Mouse (Mus musculus) heart, embryonic 10.5 days (tissue): ENCODE data around the gene Cyb5r3. TPM values are rescaled to one million over a fixed set of nuclear protein-coding genes. Genes with fewer than 3 reads are reported as not detected.
A peak's percentile ranks its signal among the peaks of the same experiment; 100 is the strongest.

Experiments
- DNase-seq: peaks from one replicate; pipeline ENCODE4 v3.0.0-alpha.2; 2017; ENCODE audit warnings: low spot score
- H3K27ac ChIP-seq: fragments of 300-500 bp; sonication (generic); 2 replicates; pipeline ENCODE4 v1.5.1; 2016; ENCODE audit warnings: mild to moderate bottlenecking
- H3K27me3 ChIP-seq: fragments of 300-500 bp; sonication (generic); 2 replicates; pipeline ENCODE4 v1.6.1; 2016; ENCODE audit warnings: mild to moderate bottlenecking; ENCODE audit not compliant: poor library complexity, insufficient read depth, severe bottlenecking
- H3K36me3 ChIP-seq: fragments of 300-500 bp; sonication (generic); 2 replicates; pipeline ENCODE4 v1.6.1; 2016; ENCODE audit warnings: mild to moderate bottlenecking, moderate library complexity
- H3K4me1 ChIP-seq: fragments of 300-500 bp; sonication (generic); 2 replicates; pipeline ENCODE4 v1.6.1; 2016; ENCODE audit warnings: mild to moderate bottlenecking
- H3K4me3 ChIP-seq: fragments of 300-500 bp; sonication (generic); 2 replicates; pipeline ENCODE4 v1.5.1; 2016; ENCODE audit warnings: mild to moderate bottlenecking, moderate library complexity
- H3K9me3 ChIP-seq: fragments of 300-500 bp; sonication (generic); 2 replicates; pipeline ENCODE4 v1.6.1; 2016; ENCODE audit warnings: mild to moderate bottlenecking, moderate library complexity
- WGBS: fragments of 180-500 bp; shearing (Covaris S2); methylation state at CpG from one replicate; pipeline ENCODE4 v1.1.7; 2016; 5-methylcytosine and 5-hydroxymethylcytosine counted together
- polyA plus RNA-seq: library from polyadenylated mRNA; unstranded; fragments of >200 nt; fragmentation: Nextera tagmentation; extraction: Ambion mirVana; gene quantifications from 2 replicates; pipeline ENCODE4 v1.2.1, GENCODE M21; 2016

Cyb5r3 gene
- 177 and 178 TPM in 2 replicates for polyA plus RNA-seq

GRCm38 (mm10) chr15:83172492-83173429 is at the start of gene Cyb5r3:
Cyb5r3 (minus strand) TSS chr15:83172592.
- H3K9me3 ChIP-seq, result no peaks in the 10 kb centered on the region

DNA sequence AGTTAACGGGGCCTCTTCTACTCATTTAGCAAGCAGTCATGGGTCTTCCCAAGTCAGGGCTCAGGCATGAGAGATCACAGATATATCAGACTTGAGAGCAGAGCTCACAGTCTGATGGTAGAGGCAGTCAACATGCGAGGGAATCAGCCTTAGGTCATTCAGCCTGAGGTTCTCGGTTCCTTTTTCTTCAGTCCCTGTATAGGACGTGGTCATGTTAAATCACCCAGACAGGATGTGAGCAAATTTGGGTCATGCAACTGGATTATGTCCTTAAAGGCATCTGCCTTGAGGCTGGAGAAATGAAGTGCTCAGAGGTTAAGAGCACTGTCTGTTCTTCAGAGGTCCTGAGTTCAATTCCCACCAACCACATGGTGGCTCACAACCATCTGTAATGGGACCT is 49.3 kb upstream of the Cyb5r3 start:
- Histone ChIP-seq H3K4me1 (peaks cover 26% of the 10 kb centered on the region), H3K9me3 (no peaks in the 10 kb centered on the region), H3K36me3 (no peaks in the 10 kb centered on the region), H3K27me3 (no peaks in the 10 kb centered on the region), H3K4me3 (no peak overlapping the region), H3K27ac (no peak overlapping the region)
- no peak for DNase-seq
- WGBS, result 86% methylated on average over 4 of the region's 4 CpGs

More at GRCm38 (mm10) chr15:83172492-83173429, at the start of gene Cyb5r3:
- H3K36me3 ChIP-seq, result no peaks in the 10 kb centered on the region
- DNase-seq, result no peak
- WGBS, result 33% methylated on average over 28 of the region's 28 CpGs
- H3K27ac ChIP-seq, result peak within 1 kb of the TSS; percentile 94
- H3K4me3 ChIP-seq, result peak within 1 kb of the TSS; percentile 97
- H3K4me1 ChIP-seq, result peaks cover 44% of the 10 kb centered on the region
- H3K27me3 ChIP-seq, result no peaks in the 10 kb centered on the region

DNA sequence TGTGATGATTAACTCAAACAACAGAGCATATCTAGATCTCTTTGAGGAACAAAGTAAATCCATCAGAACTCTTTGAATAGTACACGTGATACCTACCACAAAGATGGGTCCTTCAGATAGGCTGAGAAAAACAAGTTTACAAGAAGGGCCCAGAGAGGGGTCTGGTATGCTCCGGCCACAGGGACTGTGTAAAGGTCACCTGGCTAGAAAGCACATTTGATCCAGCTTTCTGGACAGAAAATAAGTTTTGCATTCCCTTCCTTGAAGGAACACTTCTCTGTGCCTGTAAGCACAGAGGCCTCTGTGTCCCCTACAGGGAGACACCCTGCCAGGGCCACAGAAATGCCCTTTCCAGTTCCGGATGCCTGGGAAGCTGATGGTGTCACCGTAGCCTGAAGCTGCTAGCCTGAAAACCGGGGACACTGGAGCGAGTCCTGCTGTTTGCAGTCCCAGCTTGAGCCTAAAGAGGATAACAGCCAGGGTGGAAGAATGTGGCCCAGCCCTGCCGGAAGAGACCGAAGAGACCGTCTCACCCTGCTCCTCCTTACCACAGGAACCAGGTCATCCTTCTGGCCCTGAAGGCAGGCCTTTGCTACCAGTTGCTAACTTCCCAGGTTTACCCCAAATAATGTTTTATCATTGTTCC is 48.1 kb upstream of the Cyb5r3 start:
- no peaks in the 10 kb centered on the region for H3K36me3 ChIP-seq

GRCm38 (mm10) chr15:83215322-83216216 is 43.2 kb upstream of the Cyb5r3 start:
- Histone ChIP-seq H3K4me1 (peaks cover 5% of the 10 kb centered on the region; the same call in 1 of the 2 replicates), H3K4me3 (no peak overlapping the region), H3K27me3 (no peaks in the 10 kb centered on the region), H3K9me3 (no peaks in the 10 kb centered on the region), H3K27ac (no peak overlapping the region), H3K36me3 (no peaks in the 10 kb centered on the region)
- 44% methylated on average over 5 of the region's 5 CpGs for WGBS
- DNase-seq, result no peak

More for the DNA sequence above, 48.1 kb upstream of the Cyb5r3 start:
- Histone ChIP-seq H3K27me3 (no peaks in the 10 kb centered on the region), H3K9me3 (no peaks in the 10 kb centered on the region), H3K27ac (0 out of 2 replicates have a peak overlapping the region, but pooled peaks have one; percentile 30), H3K4me3 (no peak overlapping the region), H3K4me1 (peaks cover 30% of the 10 kb centered on the region)
- DNase-seq, result no peak
- 42% methylated on average over 9 of the region's 9 CpGs for WGBS

DNA sequence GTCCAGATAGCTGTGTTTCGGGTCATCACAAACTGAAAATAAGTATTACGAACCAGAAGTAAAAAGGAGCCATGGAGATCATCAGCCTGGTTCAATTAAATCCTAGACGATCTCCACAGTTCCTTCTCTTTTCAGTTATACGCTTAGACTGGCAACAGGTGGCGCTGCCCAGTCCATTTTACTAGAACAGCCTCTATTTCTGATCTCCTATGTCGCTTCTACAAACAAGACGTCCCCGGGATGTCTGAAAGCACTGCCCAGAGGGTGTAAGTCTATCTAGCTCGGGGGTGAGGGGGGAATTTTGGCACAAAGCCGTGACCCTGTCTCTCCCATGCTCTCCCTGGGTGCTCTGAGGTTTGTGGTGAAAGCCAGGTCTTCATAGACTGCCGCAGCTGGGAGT is 37.8 kb upstream of the Cyb5r3 start:
- peak overlapping the region; percentile 37 for H3K4me3 ChIP-seq
- H3K36me3 ChIP-seq, result no peaks in the 10 kb centered on the region
- no peaks in the 10 kb centered on the region for H3K9me3 ChIP-seq
- DNase-seq, result no peak
- no peak overlapping the region for H3K27ac ChIP-seq
- H3K4me1 ChIP-seq, result peaks cover 10% of the 10 kb centered on the region
- WGBS, result 20% methylated on average over 11 of the region's 11 CpGs
- peaks cover 12% of the 10 kb centered on the region; the same call in 1 of the 2 replicates for H3K27me3 ChIP-seq

DNA sequence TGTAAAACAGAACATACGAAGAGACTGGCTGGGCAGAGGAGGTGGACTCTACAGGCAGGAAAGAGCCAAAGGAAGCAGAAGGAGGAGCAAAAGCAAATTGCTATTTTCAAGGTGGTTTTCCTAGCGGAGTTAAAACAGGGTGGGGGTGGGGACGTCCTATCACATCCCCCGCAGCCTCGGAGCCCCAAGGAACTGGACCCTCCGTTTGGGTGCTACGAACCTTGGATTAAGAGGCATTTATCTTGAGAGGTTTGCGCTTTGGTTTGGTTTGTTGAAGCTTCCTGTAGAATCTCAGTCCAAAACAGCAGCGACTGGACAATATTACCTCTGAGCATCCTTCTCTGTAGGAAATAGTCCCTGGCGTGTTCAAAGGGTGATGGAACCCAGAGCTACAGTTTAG is 37.3 kb upstream of the Cyb5r3 start:
- Histone ChIP-seq H3K9me3 (no peaks in the 10 kb centered on the region), H3K4me1 (peaks cover 15% of the 10 kb centered on the region), H3K27ac (no peak overlapping the region), H3K36me3 (no peaks in the 10 kb centered on the region), H3K27me3 (peaks cover 12% of the 10 kb centered on the region; the same call in 1 of the 2 replicates), H3K4me3 (peak overlapping the region; percentile 37)
- 10% methylated on average over 10 of the region's 10 CpGs for WGBS
- DNase-seq, result no peak

DNA sequence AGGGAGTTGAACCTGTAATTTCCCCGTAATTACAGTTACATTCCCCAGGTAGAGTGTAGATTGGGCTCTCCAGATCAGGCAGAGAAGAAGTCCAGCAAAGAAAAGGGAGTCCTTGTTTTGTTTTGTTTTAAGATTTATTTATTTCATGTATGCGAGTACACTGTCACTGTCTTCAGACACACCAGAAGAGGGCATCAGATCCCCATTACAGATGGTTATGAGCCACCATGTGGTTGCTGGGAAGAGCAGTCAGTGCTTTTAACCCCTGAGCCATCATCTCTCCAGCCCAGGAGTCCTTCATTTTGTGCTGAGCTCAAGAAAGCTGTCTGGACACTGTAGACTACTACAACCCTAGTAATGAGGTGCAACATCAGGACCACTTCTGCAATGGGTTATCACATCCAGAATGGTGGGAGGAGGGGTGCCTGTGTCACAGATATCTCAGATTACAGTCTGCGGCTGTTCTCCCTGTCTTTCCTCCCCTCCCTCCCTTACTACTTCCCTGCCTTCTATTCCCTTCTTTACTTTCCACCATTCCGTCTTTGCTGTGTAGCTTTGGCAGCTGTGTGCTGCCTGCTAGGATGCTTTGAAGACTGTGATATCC is 36.8 kb upstream of the Cyb5r3 start:
- H3K9me3 ChIP-seq, result no peaks in the 10 kb centered on the region
- WGBS, result 37% methylated on average over 4 of the region's 4 CpGs
- no peak for DNase-seq
- peaks cover 12% of the 10 kb centered on the region; the same call in 1 of the 2 replicates for H3K27me3 ChIP-seq
- H3K4me1 ChIP-seq, result peaks cover 20% of the 10 kb centered on the region
- no peaks in the 10 kb centered on the region for H3K36me3 ChIP-seq
- peak overlapping the region; percentile 37; the same call in 1 of the 2 replicates for H3K4me3 ChIP-seq
- H3K27ac ChIP-seq, result no peak overlapping the region

DNA sequence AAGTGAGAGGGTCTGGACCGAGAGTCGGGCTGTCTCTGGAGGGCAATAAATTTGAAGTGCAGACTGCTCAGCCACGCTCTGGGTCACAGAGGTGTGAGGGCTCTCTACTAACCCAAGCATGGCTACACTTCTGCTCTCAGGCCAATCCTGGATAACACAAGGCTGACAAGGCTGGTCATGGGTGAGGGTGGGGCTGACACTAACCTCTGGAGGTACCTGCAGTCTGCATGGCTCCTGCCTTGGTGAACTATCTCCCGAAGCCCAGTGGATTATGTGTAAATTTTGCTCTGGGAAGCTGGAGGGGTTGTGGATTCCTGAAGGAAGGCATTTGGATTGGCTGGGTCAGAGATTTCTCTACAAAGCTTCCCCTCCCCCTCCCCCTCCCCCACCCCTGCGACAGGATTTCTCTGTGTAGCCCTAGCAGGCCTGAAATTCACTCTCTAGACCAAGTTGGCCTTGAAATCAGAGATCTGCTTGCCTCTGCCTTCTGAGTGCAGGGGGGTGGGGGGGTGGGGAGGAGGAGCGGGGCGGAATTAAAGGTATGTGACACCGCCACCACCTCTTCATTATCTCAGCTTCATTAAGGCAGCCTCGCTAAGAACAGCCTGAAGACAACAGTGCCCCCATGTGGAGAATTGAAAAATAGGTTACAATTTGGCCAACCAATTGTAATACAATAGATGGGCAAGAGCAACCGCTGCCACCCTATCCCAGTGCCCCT is 32.5 kb upstream of the Cyb5r3 start:
- Histone ChIP-seq H3K36me3 (no peaks in the 10 kb centered on the region), H3K9me3 (no peaks in the 10 kb centered on the region), H3K27me3 (peaks cover 12% of the 10 kb centered on the region; the same call in 1 of the 2 replicates), H3K4me1 (peaks cover 26% of the 10 kb centered on the region), H3K27ac (no peak overlapping the region), H3K4me3 (peak overlapping the region; percentile 40; the same call in 1 of the 2 replicates)
- 32% methylated on average over 10 of the region's 10 CpGs for WGBS
- DNase-seq, result no peak

DNA sequence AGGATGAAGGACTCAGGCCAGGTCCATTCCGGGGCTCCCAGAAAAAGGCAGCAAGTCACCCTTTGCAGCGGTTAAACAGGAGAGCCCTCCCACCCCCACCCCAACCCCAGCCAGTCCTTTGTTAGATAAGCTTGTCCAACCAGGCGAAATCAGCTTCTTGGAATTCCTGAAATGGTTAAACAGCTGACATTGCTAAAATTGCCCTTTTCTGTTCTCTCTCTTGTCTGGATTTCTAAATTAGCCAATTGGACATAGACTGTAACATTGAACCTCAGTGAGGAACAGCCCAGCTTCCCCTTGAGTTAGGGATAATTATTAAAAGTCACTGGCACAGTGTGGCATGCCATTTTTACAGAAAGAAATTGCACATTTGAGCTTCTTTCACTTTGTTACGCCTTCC is 30.0 kb upstream of the Cyb5r3 start:
- Histone ChIP-seq H3K9me3 (no peaks in the 10 kb centered on the region), H3K4me3 (no peak overlapping the region), H3K27me3 (no peaks in the 10 kb centered on the region), H3K36me3 (no peaks in the 10 kb centered on the region), H3K4me1 (peaks cover 18% of the 10 kb centered on the region), H3K27ac (0 out of 2 replicates have a peak overlapping the region, but pooled peaks have one; percentile 2)
- WGBS, result 38% methylated on average over 4 of the region's 4 CpGs
- DNase-seq, result no peak

DNA sequence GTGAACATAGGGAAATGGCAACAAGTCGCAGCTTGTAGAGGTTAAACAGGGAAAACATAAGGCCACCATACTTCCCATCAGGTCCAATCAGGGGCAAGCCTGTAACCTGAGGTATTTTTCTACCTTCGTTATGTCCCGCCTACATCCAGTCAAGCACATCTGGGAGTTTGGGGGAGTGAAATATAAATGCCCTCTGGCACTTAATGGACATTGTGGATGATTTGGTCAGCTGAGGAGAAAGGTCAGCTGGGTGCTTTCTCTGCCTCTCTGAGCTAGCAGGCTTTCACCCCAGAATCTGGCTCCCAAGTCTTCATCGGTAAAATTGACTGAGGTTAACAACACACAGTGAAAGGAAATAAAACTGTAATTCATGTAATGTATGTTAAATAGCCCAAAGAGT is 21.0 kb upstream of the Cyb5r3 start:
- no peak overlapping the region for H3K4me3 ChIP-seq
- DNase-seq, result no peak
- no peaks in the 10 kb centered on the region for H3K9me3 ChIP-seq
- no peak overlapping the region for H3K27ac ChIP-seq
- H3K4me1 ChIP-seq, result no peaks in the 10 kb centered on the region
- H3K27me3 ChIP-seq, result no peaks in the 10 kb centered on the region
- no peaks in the 10 kb centered on the region for H3K36me3 ChIP-seq
- 88% methylated on average over 4 of the region's 4 CpGs for WGBS

GRCm38 (mm10) chr15:83182351-83182750 is 10.0 kb upstream of the Cyb5r3 start:
- 74% methylated on average over 5 of the region's 5 CpGs for WGBS
- no peaks in the 10 kb centered on the region for H3K9me3 ChIP-seq
- no peak overlapping the region for H3K27ac ChIP-seq
- peaks cover 8% of the 10 kb centered on the region for H3K4me1 ChIP-seq
- no peaks in the 10 kb centered on the region; the same call in 1 of the 2 replicates for H3K27me3 ChIP-seq
- DNase-seq, result no peak
- no peak overlapping the region for H3K4me3 ChIP-seq
- no peaks in the 10 kb centered on the region for H3K36me3 ChIP-seq
